Mouse (Mus musculus): ENCODE results near the gene Sox10. TPM values are rescaled to one million over a fixed set of nuclear protein-coding genes. Genes with fewer than 3 reads are reported as not detected.

The Sox10 gene
- polyA plus RNA-seq, 1 experiment from 2014 or later: 1.6 TPM

GRCm38 (mm10) chr15:79192885-79193845 lies 28.1 kb upstream of the Sox10 start:
- H3K4me3 ChIP-seq: 0 out of 2 replicates have a peak overlapping the region, but pooled peaks have one; percentile 15
- H3K36me3 ChIP-seq: no peaks in the 10 kb centered on the region
- H3K4me1 ChIP-seq: peaks cover 39% of the 10 kb centered on the region
- H3K9me3 ChIP-seq: no peaks in the 10 kb centered on the region
- no peak for DNase-seq (ENCODE audit: low spot score)
- 0 out of 2 replicates have a peak, but pooled peaks cover 10% of the 10 kb centered on the region for H3K27me3 ChIP-seq (ENCODE audit: insufficient read depth, poor library complexity, severe bottlenecking)
- H3K27ac ChIP-seq: peak overlapping the region; percentile 68
- 43% methylated on average over 26 of the region's 27 CpGs for WGBS

- no peak overlapping the region for H3K4me3 ChIP-seq
- H3K4me1 ChIP-seq: peaks cover 39% of the 10 kb centered on the region
- no peak for DNase-seq (ENCODE audit: low spot score)
- no peak overlapping the region for H3K27ac ChIP-seq
- no peaks in the 10 kb centered on the region for H3K36me3 ChIP-seq
- 84% methylated on average over 6 of the region's 6 CpGs for WGBS
- no peaks in the 10 kb centered on the region for H3K9me3 ChIP-seq
- 0 out of 2 replicates have a peak, but pooled peaks cover 5% of the 10 kb centered on the region for H3K27me3 ChIP-seq (ENCODE audit: insufficient read depth, poor library complexity, severe bottlenecking)
Measured at GRCm38 (mm10) chr15:79192450-79192849, 27.4 kb upstream of the Sox10 start.

GRCm38 (mm10) chr15:79191426-79191825 lies 26.4 kb upstream of the Sox10 start:
- H3K4me3 ChIP-seq: no peak overlapping the region
- 0 out of 2 replicates have a peak, but pooled peaks cover 5% of the 10 kb centered on the region for H3K27me3 ChIP-seq (ENCODE audit: insufficient read depth, poor library complexity, severe bottlenecking)
- H3K36me3 ChIP-seq: no peaks in the 10 kb centered on the region
- H3K4me1 ChIP-seq: peaks cover 37% of the 10 kb centered on the region
- H3K9me3 ChIP-seq: no peaks in the 10 kb centered on the region
- H3K27ac ChIP-seq: no peak overlapping the region
- no peak for DNase-seq (ENCODE audit: low spot score)
- WGBS: 90% methylated on average over 2 of the region's 2 CpGs

- Histone ChIP-seq H3K36me3 (no peaks in the 10 kb centered on the region), H3K27ac (no peak overlapping the region), H3K4me1 (peaks cover 11% of the 10 kb centered on the region), H3K4me3 (no peak overlapping the region), H3K9me3 (no peaks in the 10 kb centered on the region), H3K27me3 (ENCODE audit: insufficient read depth, poor library complexity, severe bottlenecking) (no peaks in the 10 kb centered on the region)
- WGBS: 89% methylated on average over 8 of the region's 8 CpGs
- DNase-seq (ENCODE audit: low spot score): no peak
Measured at GRCm38 (mm10) chr15:79187819-79188218, 22.8 kb upstream of the Sox10 start.

- Histone ChIP-seq H3K27ac (no peak overlapping the region), H3K27me3 (ENCODE audit: insufficient read depth, poor library complexity, severe bottlenecking) (0 out of 2 replicates have a peak, but pooled peaks cover 4% of the 10 kb centered on the region), H3K9me3 (no peaks in the 10 kb centered on the region), H3K4me3 (no peak overlapping the region), H3K4me1 (peaks cover 4% of the 10 kb centered on the region; the same call in 1 of the 2 replicates), H3K36me3 (no peaks in the 10 kb centered on the region)
- DNase-seq (ENCODE audit: low spot score): no peak
- 87% methylated on average over 10 of the region's 10 CpGs for WGBS
Measured at GRCm38 (mm10) chr15:79185213-79185612, 20.2 kb upstream of the Sox10 start.

- Histone ChIP-seq H3K4me1 (peaks cover 39% of the 10 kb centered on the region), H3K27ac (no peak overlapping the region), H3K36me3 (no peaks in the 10 kb centered on the region), H3K9me3 (no peaks in the 10 kb centered on the region), H3K4me3 (no peak overlapping the region), H3K27me3 (ENCODE audit: insufficient read depth, poor library complexity, severe bottlenecking) (peaks cover 24% of the 10 kb centered on the region)
- WGBS: 78% methylated on average over 6 of the region's 6 CpGs
- no peak for DNase-seq (ENCODE audit: low spot score)
Measured at GRCm38 (mm10) chr15:79176905-79177304, 11.9 kb upstream of the Sox10 start.

- 34% methylated on average over 8 of the region's 8 CpGs for WGBS
- peak overlapping the region; percentile 7; the same call in 1 of the 2 replicates for H3K27ac ChIP-seq
- no peak overlapping the region for H3K4me3 ChIP-seq
- H3K9me3 ChIP-seq: no peaks in the 10 kb centered on the region
- DNase-seq (ENCODE audit: low spot score): no peak
- peaks cover 53% of the 10 kb centered on the region for H3K4me1 ChIP-seq
- no peaks in the 10 kb centered on the region for H3K36me3 ChIP-seq
- H3K27me3 ChIP-seq (ENCODE audit: insufficient read depth, poor library complexity, severe bottlenecking): peaks cover 70% of the 10 kb centered on the region
Measured at GRCm38 (mm10) chr15:79166712-79167111, 1.7 kb upstream of the Sox10 start.

GRCm38 (mm10) chr15:79164251-79164650 lies 789 bp downstream of the Sox10 start:
- DNase-seq (ENCODE audit: low spot score): no peak
- WGBS: 2% methylated on average over 13 of the region's 15 CpGs
- Histone ChIP-seq H3K27ac (0 out of 2 replicates have a peak overlapping the region, but pooled peaks have one; percentile 42), H3K4me1 (peaks cover 43% of the 10 kb centered on the region), H3K36me3 (no peaks in the 10 kb centered on the region), H3K9me3 (no peaks in the 10 kb centered on the region), H3K27me3 (ENCODE audit: insufficient read depth, poor library complexity, severe bottlenecking) (peaks cover 84% of the 10 kb centered on the region), H3K4me3 (peak overlapping the region; percentile 42)

GRCm38 (mm10) chr15:79162822-79163221 lies 2.2 kb downstream of the Sox10 start:
- 38% methylated on average over 14 of the region's 14 CpGs for WGBS
- Histone ChIP-seq H3K4me3 (peak overlapping the region; percentile 42), H3K27ac (no peak overlapping the region), H3K9me3 (no peaks in the 10 kb centered on the region), H3K27me3 (ENCODE audit: insufficient read depth, poor library complexity, severe bottlenecking) (peaks cover 91% of the 10 kb centered on the region), H3K36me3 (no peaks in the 10 kb centered on the region), H3K4me1 (peaks cover 38% of the 10 kb centered on the region)
- no peak for DNase-seq (ENCODE audit: low spot score)

- WGBS: 66% methylated on average over 7 of the region's 7 CpGs
- H3K36me3 ChIP-seq: no peaks in the 10 kb centered on the region
- no peak for DNase-seq (ENCODE audit: low spot score)
- no peak overlapping the region for H3K27ac ChIP-seq
- H3K4me3 ChIP-seq: no peak overlapping the region
- H3K4me1 ChIP-seq: peaks cover 34% of the 10 kb centered on the region
- H3K9me3 ChIP-seq: no peaks in the 10 kb centered on the region
- H3K27me3 ChIP-seq (ENCODE audit: insufficient read depth, poor library complexity, severe bottlenecking): peaks cover 96% of the 10 kb centered on the region
Measured at GRCm38 (mm10) chr15:79162301-79162700, 2.7 kb downstream of the Sox10 start.

GRCm38 (mm10) chr15:79155572-79155971 lies 9.5 kb downstream of the Sox10 start:
- DNase-seq (ENCODE audit: low spot score): no peak
- Histone ChIP-seq H3K9me3 (no peaks in the 10 kb centered on the region), H3K4me3 (0 out of 2 replicates have a peak overlapping the region, but pooled peaks have one; percentile 8), H3K27me3 (ENCODE audit: insufficient read depth, poor library complexity, severe bottlenecking) (peaks cover 47% of the 10 kb centered on the region), H3K27ac (no peak overlapping the region; the same call in 1 of the 2 replicates), H3K4me1 (peaks cover 23% of the 10 kb centered on the region), H3K36me3 (peaks cover 25% of the 10 kb centered on the region)
- 51% methylated on average over 3 of the region's 3 CpGs for WGBS

- Histone ChIP-seq H3K4me3 (no peak overlapping the region), H3K4me1 (peaks cover 23% of the 10 kb centered on the region), H3K27ac (no peak overlapping the region), H3K27me3 (ENCODE audit: insufficient read depth, poor library complexity, severe bottlenecking) (peaks cover 18% of the 10 kb centered on the region), H3K9me3 (no peaks in the 10 kb centered on the region), H3K36me3 (peaks cover 49% of the 10 kb centered on the region)
- WGBS: 53% methylated on average over 6 of the region's 6 CpGs
- no peak for DNase-seq (ENCODE audit: low spot score)
Measured at GRCm38 (mm10) chr15:79152709-79153108, 12.3 kb downstream of the Sox10 start.

- Histone ChIP-seq H3K27me3 (ENCODE audit: insufficient read depth, poor library complexity, severe bottlenecking) (peaks cover 10% of the 10 kb centered on the region; the same call in 1 of the 2 replicates), H3K36me3 (peaks cover 58% of the 10 kb centered on the region), H3K4me3 (no peak overlapping the region), H3K9me3 (no peaks in the 10 kb centered on the region), H3K4me1 (peaks cover 21% of the 10 kb centered on the region), H3K27ac (no peak overlapping the region)
- WGBS: 67% methylated on average over 8 of the region's 8 CpGs
- DNase-seq (ENCODE audit: low spot score): no peak
Measured at GRCm38 (mm10) chr15:79151881-79152280, 13.2 kb downstream of the Sox10 start.

Data from heart, embryonic 10.5 days (tissue).